Mouse (Mus musculus) spleen, postnatal 4 days (tissue): ENCODE data around the gene Dcakd.
"Not testable (repeated sequence)": the region's sequence is repeated elsewhere in the genome, so short reads cannot be mapped to it uniquely, and the experiment has no call there.

Experiments used
- DNase-seq, 2 experiments: peaks; one replicate each; pipeline ENCODE4 v3.0.0; 2022; ENCODE audit warnings: low spot score in 2 of 2

The Dcakd gene

GRCm38 (mm10) chr11:102981151-102981890 lies 46.8 kb downstream of the Dcakd start:
- DNase-seq, result no peak

GRCm38 (mm10) chr11:102978052-102978666 lies 50.0 kb downstream of the Dcakd start:
- no peak for DNase-seq

GRCm38 (mm10) chr11:102975966-102976365 lies 52.2 kb downstream of the Dcakd start:
- not testable (repeated sequence) for DNase-seq

- no peak for DNase-seq
Measured at GRCm38 (mm10) chr11:102972326-102972725, 55.8 kb downstream of the Dcakd start.

GRCm38 (mm10) chr11:102971604-102972003 lies 56.5 kb downstream of the Dcakd start:
- DNase-seq, result no peak

- DNase-seq, result no peak
Measured at GRCm38 (mm10) chr11:102964547-102965091, 63.5 kb downstream of the Dcakd start.

GRCm38 (mm10) chr11:102963855-102964546 lies 64.1 kb downstream of the Dcakd start:
- no peak for DNase-seq

GRCm38 (mm10) chr11:102963246-102963854 lies 64.8 kb downstream of the Dcakd start:
- no peak for DNase-seq

- no peak for DNase-seq
Measured at GRCm38 (mm10) chr11:102962861-102963245, 65.3 kb downstream of the Dcakd start.

GRCm38 (mm10) chr11:102961082-102961481 lies 67.1 kb downstream of the Dcakd start:
- DNase-seq, result no peak

GRCm38 (mm10) chr11:102958870-102959269 lies 69.3 kb downstream of the Dcakd start:
- DNase-seq, result no peak

- DNase-seq, result no peak
Measured at GRCm38 (mm10) chr11:102958431-102958830, 69.7 kb downstream of the Dcakd start.

GRCm38 (mm10) chr11:102957692-102958091 lies 70.4 kb downstream of the Dcakd start:
- DNase-seq, result no peak

GRCm38 (mm10) chr11:102956962-102957614 lies 71.0 kb downstream of the Dcakd start:
- no peak for DNase-seq

- no peak for DNase-seq
Measured at GRCm38 (mm10) chr11:102952922-102953321, 75.2 kb downstream of the Dcakd start.

GRCm38 (mm10) chr11:102948043-102948961 lies 79.8 kb downstream of the Dcakd start:
- DNase-seq, result no peak

- DNase-seq, result no peak
Measured at GRCm38 (mm10) chr11:102946992-102947343, 81.2 kb downstream of the Dcakd start.

- DNase-seq, result peak; percentile 77 to 85
Measured at GRCm38 (mm10) chr11:102946265-102946991, 81.7 kb downstream of the Dcakd start, which contains the start of gene C1ql1. C1ql1 (minus strand) TSS chr11:102946688.
